Mouse (Mus musculus): ENCODE results near the gene Iqschfp.

GRCm38 (mm10) chr3:68610598-68611261 is 718.7 kb downstream of the Iqschfp start:
- no peak for TF ChIP-seq CTCF (IDR thresholded peaks at IDR 0.05; ENCODE audit: low read depth)
- TF ChIP-seq EP300 (IDR thresholded peaks at IDR 0.05; ENCODE audit: low read depth): no peak
